Mouse (Mus musculus) layer of hippocampus, adult 8-10 months (tissue): ENCODE data around the gene Cacna2d3. TPM values are rescaled to one million over a fixed set of nuclear protein-coding genes. Genes with fewer than 3 reads are reported as not detected.

ENCODE experiments used
- DNase-seq, 2 experiments: peaks; one replicate each; pipeline ENCODE4 v3.0.0; 2022; ENCODE audit warnings: low spot score in 2 of 2
- total RNA-seq, 4 experiments: library from RNA; stranded (reverse); gene quantifications; 2 replicates each; pipeline ENCODE4 v1.2.4; 2022

Cacna2d3 gene
- total RNA-seq, 4 experiments from 2014 or later = 95.3 to 105 (median 102) TPM

DNA sequence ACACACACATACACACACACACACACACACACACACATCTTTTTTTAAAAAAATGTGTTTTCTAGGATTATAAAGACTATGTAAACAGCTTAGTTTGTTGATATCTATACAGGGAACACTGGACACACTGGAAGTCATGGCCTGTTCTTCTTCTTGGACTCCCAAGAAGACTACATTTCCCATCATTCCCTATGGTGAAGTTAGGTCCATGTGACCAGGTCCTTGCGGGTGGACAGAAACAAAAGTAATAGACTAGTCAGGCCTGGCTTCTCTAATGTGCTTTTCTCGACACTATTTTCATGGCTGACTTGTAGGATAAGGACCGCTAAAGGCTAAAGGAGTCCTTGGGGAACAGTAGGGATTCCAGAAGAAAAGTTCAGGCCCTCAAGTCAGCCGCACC lies 78.4 kb downstream of the Cacna2d3 start:
- no peak for DNase-seq

DNA sequence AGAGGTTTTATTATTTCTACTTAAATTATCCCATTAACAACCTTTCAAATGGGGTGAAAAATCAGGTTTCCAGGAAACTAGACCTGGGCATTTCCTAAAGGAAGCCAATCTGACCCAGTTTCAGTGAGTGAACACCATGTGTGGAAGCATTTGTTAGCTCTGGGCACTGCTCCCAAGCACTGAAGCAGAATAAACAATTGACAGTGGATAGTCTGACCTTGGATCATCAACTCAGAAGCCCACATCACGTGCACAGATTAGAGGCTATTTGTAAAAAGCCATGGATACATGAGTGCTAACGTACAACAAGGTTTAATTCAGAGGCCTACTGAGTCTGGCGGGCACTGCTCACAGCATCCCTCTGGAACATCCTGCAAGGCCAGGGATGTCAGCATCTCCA lies 82.4 kb downstream of the Cacna2d3 start:
- DNase-seq = no peak

DNA sequence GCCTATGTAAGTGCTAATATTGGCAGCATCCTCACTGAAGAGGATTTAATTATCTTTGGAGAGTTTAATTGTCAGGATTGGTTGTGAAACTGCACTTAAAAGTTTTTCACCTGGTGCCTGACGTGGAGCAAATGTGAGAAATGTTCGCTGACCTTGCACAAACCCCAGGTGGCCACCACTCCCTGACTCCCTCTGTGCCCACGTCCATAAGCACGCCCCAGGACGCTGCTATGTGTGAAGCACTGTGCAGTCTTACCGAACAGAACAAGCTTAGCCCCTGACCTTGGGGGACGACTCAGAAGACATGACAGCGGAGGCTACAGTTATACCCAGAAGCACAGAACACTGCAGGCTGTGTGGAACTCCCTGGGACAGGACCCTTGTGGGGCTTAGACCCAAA lies 93.5 kb downstream of the Cacna2d3 start:
- DNase-seq = no peak

DNA sequence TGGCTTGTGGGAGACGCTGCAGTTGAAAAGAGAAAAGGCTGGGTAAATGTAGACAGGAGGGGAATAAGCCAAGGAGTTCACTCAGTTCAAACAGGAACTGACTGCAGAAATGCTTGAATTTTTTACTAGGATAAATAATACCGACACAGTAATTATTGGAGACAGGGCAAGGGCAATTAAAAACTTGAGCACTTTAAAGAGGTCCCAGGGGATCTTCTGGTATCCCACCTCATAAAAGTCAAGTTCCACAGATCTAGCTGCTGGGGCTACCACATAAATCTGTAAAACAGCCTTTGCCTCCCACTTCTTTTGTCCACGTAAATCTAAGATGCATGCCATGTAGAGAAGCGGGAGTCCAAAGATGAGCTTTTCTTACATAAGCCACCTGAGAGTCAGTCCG lies 109.2 kb downstream of the Cacna2d3 start:
- DNase-seq = no peak

DNA sequence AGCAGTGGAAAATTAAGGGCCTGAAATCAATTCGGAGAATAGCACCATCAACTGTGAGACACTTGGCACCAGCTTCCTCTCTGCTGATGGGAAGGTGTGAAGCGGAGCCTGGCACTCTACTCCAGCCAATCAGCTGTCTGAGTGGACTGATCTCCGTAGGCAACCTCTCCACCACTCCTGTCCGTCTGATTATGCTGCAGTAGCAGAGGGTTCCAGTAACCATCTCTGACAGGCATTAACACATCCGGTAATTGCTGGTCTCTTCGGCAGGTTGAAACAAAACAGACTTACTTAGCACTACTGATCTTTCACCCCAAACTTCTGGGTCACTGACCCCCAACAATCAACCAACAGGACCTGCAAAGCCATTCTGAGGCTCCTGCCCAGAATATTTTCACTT lies 112.9 kb downstream of the Cacna2d3 start:
- DNase-seq = no peak

DNA sequence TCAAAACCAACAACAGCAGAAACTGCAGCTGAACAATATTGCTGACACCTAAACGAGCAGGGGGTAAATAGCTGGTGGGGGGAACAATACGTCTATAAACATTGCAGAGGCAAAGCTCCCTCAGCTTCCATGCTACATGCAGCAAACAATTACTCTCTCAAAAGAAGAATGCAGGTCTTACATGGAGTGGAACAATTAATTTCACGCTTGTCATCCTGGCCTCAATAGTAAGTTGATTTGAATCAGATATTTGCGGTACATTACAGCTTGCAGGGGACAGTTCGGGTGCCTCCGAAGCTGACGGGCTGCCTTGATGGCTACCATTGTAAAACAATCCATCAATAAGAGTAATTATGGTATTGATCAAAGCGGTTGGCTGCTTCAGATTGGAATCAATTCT lies 122.2 kb downstream of the Cacna2d3 start:
- DNase-seq = no peak

DNA sequence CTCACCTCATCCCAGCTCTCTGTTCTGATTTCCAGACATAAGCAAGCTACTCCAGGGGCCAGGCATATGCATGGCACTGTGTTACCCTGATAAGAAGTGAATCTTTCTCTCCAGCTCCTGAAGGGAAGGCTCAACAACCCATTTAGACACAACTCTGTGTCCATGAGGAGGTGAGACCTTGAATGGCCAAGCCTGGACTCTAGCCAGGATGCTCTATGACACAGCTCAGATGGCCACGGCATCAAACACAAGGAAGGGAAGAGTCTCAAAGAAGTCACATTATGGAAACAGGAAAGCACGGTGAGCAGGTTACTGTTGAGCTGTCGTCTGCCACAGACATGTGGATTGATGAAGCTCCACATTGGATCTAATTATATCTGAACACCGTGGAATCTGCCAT lies 128.8 kb downstream of the Cacna2d3 start:
- DNase-seq = no peak

DNA sequence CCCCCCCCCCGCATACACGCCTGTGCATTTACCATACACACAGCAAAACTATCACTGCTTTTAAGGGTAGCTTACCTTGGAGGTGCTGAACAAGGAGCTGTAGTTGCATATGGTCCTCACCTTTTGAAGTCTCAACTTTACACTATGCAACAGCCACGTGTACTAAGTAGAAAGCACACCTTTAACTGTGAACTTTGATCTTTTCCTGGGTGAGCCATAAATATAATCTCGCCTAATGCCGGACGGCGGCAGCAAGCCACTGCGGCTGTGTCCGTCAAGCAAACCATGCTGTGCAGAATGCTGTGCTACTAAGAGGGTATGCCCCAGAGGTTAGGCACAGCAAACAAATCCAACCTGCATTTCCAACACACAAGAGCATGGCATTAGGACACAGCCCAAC lies 132.0 kb downstream of the Cacna2d3 start:
- DNase-seq = no peak

DNA sequence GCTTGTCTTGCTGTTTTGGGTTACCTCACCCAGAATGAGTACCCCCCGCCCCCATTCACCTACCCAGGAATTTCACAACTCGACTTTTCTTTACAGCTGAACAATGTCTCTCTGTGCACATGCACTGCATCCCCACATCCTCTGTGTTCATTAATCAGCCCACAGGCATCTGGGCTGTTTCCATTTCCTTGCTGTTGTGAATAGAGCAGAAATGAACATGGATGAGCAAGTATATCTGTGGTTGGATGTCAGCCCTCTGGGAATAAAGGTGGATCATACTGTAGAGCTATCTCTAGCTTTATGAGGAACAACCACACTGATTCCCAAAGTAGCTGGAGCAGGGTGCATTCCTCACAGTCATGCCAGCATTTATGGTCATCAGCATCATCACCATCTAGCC lies 139.7 kb downstream of the Cacna2d3 start:
- no peak for DNase-seq

DNA sequence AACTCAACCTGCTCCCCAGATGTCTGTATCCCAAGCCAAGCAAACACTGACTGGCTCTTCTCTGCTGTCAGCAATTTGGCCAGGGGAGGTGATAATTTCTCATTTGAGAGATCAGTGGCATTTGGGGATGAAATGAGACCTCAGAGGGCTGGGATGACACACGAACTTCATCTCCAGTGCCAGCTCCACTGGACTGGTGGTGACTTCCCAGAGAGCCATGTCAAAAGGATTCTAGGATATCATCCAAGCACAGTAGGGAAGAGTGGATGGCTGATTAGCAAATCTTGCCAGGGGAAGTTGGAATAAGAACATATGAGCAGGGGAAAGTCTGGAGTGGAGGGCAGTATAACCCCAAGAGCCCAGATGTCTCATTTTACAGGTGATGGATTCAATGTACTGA lies 143.9 kb downstream of the Cacna2d3 start:
- no peak for DNase-seq

DNA sequence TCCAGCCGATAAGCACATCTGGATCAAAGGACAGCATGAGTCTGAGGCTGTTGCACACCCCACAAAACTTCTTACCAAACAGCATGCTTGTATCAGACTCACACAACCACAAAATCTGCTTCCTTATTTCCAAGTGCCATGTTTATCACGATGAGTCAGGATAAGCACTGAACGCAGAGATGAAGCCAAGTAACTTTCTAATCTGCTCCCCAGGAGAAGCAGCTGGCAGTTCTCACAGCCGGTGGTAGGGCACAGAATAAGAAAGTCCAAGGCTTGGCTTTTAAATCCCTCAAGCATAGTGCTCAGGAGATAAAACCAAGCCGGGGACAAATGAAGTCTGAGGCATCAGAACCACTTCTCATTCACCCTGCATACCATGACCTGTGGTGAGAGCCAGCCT lies 146.1 kb downstream of the Cacna2d3 start:
- peak in 1 of 2 experiments; percentile 17 for DNase-seq

DNA sequence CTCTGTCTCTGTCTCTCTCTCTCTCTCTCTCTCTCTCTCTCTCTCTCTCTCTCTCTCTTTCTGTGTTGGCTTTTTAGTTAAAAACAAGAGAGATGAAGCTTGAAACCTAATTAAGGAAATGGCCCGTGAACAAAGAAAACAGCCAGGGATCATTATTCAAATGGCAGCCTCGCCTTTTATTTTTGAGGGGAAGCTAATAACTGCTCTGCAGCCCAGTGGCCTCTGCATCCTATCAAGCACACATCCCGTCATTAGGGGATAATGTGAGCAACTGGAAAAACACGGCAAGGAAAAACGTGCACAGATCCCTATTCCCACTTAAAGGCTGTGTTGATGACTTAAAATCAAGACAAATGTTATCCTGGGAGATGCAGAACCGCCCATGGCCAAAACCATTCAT lies 159.0 kb downstream of the Cacna2d3 start:
- DNase-seq = no peak

DNA sequence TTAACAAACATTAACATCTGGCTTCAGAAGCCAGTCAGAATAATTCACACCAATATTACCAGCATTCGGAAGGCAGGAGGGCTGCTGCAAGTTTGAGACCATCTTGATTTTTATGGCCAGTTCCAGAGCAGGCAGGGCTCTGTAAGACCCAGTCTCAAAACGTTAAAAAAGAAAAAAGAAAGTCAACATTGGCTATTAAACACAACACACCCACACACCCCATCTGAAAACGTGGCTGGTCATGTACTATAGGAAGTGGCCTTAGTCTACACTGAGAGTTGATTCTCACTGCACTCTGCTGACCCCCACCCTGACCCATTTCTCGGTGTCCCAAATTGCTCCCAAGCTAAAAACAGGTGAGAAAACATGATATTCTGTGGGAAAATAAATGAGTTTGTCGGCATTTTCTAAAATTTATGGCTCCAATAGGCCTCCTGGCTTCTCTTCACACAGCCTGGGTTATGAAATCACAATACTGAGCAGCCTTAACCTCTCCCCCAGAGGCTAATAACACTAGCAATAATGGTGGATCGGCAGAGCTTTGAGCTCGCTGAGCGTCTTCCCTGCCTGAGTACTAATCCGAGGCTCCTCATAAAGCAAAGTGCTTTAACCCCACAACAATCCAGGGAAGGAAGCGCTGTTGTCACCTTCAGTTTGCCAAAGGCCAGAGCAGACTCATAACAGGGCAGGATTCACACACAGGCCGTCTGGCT lies 160.4 kb downstream of the Cacna2d3 start:
- no peak for DNase-seq

DNA sequence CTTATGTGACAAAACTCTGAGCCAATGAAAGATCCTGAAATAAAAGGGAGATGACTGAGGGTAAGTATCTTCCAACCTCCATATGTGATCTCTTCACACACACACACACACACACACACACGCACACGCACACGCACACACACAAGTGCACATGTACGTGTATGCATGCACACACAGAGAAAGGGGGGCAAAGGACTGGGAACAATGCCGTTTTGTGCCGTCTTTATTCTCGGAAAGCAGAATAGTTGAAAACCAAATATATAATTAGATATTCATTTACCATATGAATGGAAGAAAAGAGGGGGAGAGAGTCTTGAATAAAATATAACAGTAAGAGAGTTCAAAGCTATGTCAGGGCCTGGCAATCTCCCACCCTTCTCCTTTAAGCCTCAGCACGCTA lies 163.2 kb downstream of the Cacna2d3 start:
- DNase-seq = no peak

DNA sequence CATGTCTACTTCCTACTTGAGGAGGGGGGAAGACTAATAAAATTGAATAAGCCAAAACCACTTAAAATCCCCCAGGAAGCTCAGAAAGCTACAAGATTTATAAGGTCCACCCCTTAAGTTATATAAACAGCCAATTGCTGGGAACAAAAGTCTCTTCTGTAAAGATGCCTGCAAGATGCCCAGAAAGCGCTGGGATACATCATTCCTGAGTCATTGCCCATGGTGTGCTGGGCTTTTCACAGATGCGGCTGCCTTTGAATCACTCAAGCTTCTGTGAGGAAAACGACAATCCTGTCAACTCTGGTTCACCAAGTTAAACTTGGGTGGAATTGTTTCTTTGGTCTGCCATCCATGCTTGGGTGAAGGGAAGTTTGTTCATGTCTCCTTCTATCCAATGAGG lies 165.5 kb downstream of the Cacna2d3 start:
- no peak for DNase-seq

DNA sequence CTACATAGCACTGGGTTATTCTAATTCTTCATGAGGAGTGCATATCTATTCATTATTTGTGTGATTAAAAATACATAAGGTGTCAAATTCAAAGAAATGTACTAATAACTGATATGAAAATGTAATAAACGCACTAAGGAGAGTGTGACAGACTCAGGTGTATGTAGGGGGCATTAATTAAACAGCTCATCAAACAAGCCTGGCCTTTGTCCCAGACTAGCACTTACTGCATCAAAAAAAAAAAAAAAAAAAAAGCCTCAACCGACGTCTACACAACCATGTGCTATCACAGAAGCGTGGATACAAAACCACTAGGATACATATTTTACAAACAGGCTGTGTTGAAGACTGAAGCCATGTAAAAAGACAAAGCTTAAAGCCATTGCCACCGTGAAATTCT lies 169.2 kb downstream of the Cacna2d3 start:
- DNase-seq = no peak

DNA sequence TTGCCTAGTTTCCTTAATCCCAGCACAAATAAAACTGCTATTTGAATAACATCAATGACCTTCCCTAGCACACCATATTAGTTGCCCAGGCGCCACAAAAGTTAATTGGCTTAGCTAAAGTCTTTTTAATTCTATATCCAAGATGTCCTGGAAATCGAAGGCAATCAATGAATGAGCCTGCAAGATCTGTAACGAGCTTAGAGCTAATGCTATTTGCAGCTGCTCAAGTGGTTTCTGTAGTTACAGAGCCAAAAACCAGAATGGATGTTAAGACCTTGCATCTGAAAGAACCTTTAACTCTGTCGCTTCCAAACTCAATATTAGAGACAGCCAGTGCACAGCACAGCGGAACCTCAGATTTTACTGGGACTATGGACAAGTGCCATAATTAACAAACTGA lies 173.0 kb downstream of the Cacna2d3 start:
- DNase-seq = no peak

DNA sequence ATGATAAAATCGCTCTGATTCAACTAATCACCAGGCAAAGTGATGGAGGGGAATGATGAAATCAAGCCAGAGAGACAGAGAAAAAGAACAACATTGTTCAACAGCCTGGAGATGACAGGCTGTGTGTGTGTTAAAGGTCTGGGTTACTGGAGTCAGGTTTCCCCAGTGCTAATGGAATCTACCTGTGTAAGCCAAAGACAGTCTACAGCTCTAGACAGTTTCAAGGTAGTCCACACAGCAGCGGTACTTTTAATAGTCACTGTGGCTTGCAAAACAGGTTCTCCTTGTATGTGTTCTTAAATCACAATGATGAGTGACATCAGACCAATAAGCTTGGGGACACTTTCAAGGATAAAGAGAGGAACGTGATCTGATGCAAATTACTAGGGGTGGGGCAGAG lies 191.1 kb downstream of the Cacna2d3 start:
- no peak for DNase-seq

DNA sequence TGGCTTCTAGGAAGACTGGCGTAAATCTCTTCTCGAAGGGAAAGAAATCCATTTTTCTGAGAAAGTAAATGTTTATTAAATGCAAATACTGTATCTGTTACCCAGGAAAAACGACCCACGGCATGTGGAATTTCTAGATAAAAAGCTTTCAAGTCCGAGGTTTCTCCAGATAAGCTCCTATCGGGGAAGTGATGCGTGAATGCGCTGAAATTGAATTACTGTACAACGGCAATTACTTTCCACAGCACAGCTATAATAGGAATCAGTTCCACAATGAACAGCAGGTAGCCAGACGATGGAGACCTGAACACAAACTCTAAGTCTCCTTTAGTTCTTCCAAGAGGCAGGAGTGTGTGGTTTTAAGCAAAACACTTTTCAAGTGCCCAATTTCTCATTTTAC lies 193.0 kb downstream of the Cacna2d3 start:
- DNase-seq = no peak

DNA sequence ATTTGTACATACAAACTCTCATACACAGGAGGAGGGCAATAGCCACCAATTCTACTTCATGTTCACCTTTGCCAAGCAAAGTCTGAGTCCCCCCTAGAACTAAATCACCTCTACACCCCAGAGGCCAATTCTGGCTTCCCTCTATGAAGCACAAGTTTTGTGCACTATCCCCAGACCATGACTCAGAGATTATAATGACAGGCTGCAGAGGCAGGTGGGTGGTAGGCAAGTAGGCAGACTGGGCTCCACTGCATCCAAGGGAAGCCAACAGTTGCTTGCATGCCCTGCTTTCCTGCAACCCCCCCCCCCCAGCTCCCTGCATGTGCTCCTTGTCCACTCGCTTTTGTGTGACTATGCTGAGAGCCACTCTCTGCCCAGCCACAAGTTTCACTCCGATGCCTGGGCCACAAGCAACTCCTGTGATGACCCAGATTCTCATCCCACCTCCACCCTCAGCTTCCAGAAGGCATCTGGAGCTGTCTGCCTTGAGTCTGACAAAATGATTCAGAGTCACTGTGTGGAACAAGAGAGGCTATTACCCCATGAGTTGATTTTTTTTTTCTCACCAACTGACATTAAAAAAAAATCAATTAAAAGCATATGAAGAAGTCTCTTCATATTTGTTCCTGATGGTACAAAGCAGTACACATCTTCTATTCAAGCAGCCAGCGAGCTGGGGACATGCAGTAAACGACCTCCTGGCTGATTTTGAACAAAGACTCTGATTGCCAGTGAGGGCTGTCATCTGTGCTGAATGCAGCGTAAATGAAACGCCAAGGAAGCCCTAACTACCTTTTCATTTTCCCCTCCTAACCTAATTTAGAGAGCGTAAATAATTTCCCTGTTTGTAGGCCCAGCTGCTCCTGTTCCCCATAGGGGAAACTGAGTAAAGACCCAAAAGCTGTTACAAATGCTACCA lies 201.7 kb downstream of the Cacna2d3 start:
- DNase-seq = no peak

DNA sequence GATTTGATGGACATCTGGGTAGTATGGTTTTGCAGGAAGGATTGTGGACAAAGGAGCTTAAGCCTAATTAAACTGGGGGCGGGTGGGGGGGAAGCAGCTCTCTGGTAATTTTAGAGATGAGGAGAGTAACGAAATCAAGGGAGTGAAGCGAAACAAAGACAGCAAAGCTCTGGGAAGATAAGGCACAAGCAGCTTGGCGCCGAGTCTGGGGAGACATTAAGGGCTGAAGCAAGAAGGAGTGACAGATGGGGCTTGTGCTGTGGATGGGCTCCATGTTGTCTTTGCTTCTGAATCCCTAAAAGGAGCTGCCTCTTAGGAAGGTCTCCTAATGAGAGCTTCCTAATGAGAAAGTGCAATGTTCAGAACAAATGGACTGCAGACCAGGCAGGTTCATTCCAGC lies 219.0 kb downstream of the Cacna2d3 start:
- DNase-seq = peak in 1 of 2 experiments; percentile 27

DNA sequence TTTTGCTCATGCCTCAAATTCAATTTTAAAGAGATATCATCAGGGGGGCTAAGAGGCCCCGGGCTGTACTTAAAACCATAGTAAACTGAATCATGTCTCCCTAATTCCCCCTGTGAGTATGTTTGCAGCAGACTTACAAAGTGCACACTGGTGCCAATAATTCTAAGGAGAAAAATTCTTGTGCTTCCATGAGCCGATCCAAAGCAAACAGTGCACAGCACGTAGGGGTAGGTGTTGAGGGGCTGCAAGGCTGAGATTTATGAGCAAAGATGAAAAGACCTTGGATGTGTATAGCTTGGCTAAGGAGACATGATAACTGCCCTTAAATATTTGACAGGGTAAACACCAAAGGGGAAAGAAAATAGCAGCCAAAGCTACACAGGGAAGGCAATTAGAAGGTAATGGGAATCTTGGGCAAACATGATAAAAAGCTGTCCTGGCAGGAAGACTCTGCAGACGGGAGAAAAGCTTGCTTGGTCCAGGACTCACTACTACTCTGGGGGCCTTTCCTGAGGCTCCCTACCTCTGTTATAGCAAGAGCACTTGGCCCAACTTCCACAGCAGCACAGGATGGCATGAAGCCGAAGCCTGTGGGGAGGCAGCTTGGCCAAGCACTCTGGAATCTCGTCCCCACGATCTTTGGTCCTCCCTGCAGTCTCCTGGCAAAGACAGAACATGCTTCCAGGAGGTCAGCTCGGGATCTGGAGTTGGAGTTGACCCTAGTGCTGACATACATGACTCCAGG lies 222.9 kb downstream of the Cacna2d3 start:
- no peak for DNase-seq
